Mouse (Mus musculus) ES-E14 (cell line): ENCODE measurements around the gene Nalcn. TPM values are rescaled to one million over a fixed set of nuclear protein-coding genes. Genes with fewer than 3 reads are reported as not detected.
A peak's percentile ranks its signal among the peaks of the same experiment; 100 is the strongest.

ENCODE experiments used
- DNase-seq: peaks from one replicate; pipeline ENCODE4 v3.0.0-alpha.2; 2013; ENCODE audit warnings: low read depth, low spot score
- H3K27ac ChIP-seq: 2 replicates; pipeline ENCODE4 v1.5.1; 2012; ENCODE audit warnings: low read depth, mild to moderate bottlenecking, low read length, moderate library complexity, mixed read lengths; ENCODE audit not compliant: poor library complexity, insufficient read depth, severe bottlenecking
- H3K36me3 ChIP-seq: 2 replicates; pipeline ENCODE4 v1.6.1; 2012; ENCODE audit warnings: mild to moderate bottlenecking, low read length, moderate library complexity, mixed read lengths; ENCODE audit not compliant: control insufficient read depth, poor library complexity, insufficient read depth, severe bottlenecking
- H3K4me1 ChIP-seq, 2 experiments: fragments of 150-350 bp in 1 of 2; sonication (generic) in 1 of 2; 2 replicates each; pipeline ENCODE4 v1.6.1; 2012; ENCODE audit warnings: low read length in 2 of 2, mild to moderate bottlenecking in 1 of 2, mixed read lengths in 1 of 2; ENCODE audit not compliant: control insufficient read depth in 2 of 2, insufficient read depth in 2 of 2, poor library complexity in 1 of 2
- H3K4me3 ChIP-seq, 2 experiments: fragments of 150-350 bp in 1 of 2; sonication (generic) in 1 of 2; 2 replicates each; pipeline ENCODE4 v1.5.1; 2012; ENCODE audit warnings: low read length in 2 of 2, low read depth in 1 of 2, mild to moderate bottlenecking in 1 of 2, mixed read lengths in 1 of 2; ENCODE audit not compliant: insufficient read depth in 1 of 2, poor library complexity in 1 of 2, severe bottlenecking in 1 of 2
- H3K9ac ChIP-seq: 2 replicates; pipeline ENCODE4 v1.6.1; 2012; ENCODE audit warnings: low read depth, mild to moderate bottlenecking, low read length, mixed read lengths; ENCODE audit not compliant: poor library complexity, insufficient read depth, severe bottlenecking
- H3K9me3 ChIP-seq: fragments of 150-350 bp; sonication (generic); 2 replicates; pipeline ENCODE4 v1.6.1; 2012; ENCODE audit warnings: low read depth, mild to moderate bottlenecking, low read length; ENCODE audit not compliant: control insufficient read depth, insufficient read depth
- CHD2 ChIP-seq: IDR thresholded peaks from 2 replicates; pipeline ENCODE4 v1.6.1; 2014; ENCODE audit warnings: mild to moderate bottlenecking, low read depth, low read length, inconsistent platforms
- HCFC1 ChIP-seq: IDR thresholded peaks from 2 replicates; pipeline ENCODE4 v1.6.1; 2012; ENCODE audit warnings: low read length, inconsistent platforms, borderline replicate concordance; ENCODE audit not compliant: insufficient read depth
- MAFK ChIP-seq: IDR thresholded peaks from 2 replicates; pipeline ENCODE4 v1.6.1; 2014; ENCODE audit warnings: mild to moderate bottlenecking, low read depth, low read length, inconsistent platforms; ENCODE audit not compliant: insufficient read depth
- ZC3H11A ChIP-seq: IDR thresholded peaks from 2 replicates; pipeline ENCODE4 v1.6.1; 2012; ENCODE audit warnings: low read depth, mild to moderate bottlenecking, inconsistent platforms, low read length, borderline replicate concordance
- ZNF384 ChIP-seq: IDR thresholded peaks from 2 replicates; pipeline ENCODE4 v1.6.1; 2012; ENCODE audit warnings: low read depth, low read length, inconsistent platforms
- in situ Hi-C, 2 experiments: fragments of 600-800 bp; cut with MboI; formaldehyde crosslinking; loops; one replicate each; pipeline ENCODE4 v1.15.1; 2025; ENCODE audit warnings: low sequenced_read_pairs in 2 of 2, inconsistent platforms in 1 of 2; ENCODE audit not compliant: unreplicated experiment in 2 of 2
- total RNA-seq: library from RNA; depleted of rRNA; stranded (reverse); fragments of 300-350 nt; gene quantifications from 2 replicates; pipeline ENCODE4 v1.2.3, GENCODE M21; 2012

Gene Nalcn
- total RNA-seq, 1 experiment: 0.54 TPM

- no peak overlapping the region for H3K9ac ChIP-seq
- H3K27ac ChIP-seq: no peak overlapping the region
- H3K4me3 ChIP-seq: no peak overlapping the region
- no peak for DNase-seq
- H3K4me1 ChIP-seq: no peaks in the 10 kb centered on the region
- no peaks in the 10 kb centered on the region for H3K36me3 ChIP-seq
- TF ChIP-seq HCFC1 (no peak), CHD2 (no peak), MAFK (no peak), ZC3H11A (no peak), ZNF384 (no peak)
- in situ Hi-C loops: no loop called here
- H3K9me3 ChIP-seq: no peaks in the 10 kb centered on the region
Observed at GRCm38 (mm10) chr14:123531271-123531670, 95.7 kb downstream of the Nalcn start.

GRCm38 (mm10) chr14:123529143-123529542, 97.8 kb downstream of the Nalcn start:
- H3K27ac ChIP-seq: no peak overlapping the region
- H3K9me3 ChIP-seq: no peaks in the 10 kb centered on the region
- no peaks in the 10 kb centered on the region for H3K36me3 ChIP-seq
- no peak overlapping the region for H3K9ac ChIP-seq
- TF ChIP-seq ZNF384 (no peak), MAFK (no peak), CHD2 (no peak), ZC3H11A (no peak), HCFC1 (no peak)
- no peak overlapping the region for H3K4me3 ChIP-seq
- in situ Hi-C loops: no loop called here
- H3K4me1 ChIP-seq: no peaks in the 10 kb centered on the region
- no peak for DNase-seq

- peak; percentile 16 for DNase-seq
- Histone ChIP-seq H3K4me3 (no peak overlapping the region), H3K4me1 (0 out of 4 replicates have a peak, but pooled peaks cover 0 to under 1% of the 10 kb centered on the region in 2 experiments), H3K9me3 (no peaks in the 10 kb centered on the region), H3K9ac (no peak overlapping the region), H3K27ac (no peak overlapping the region), H3K36me3 (no peaks in the 10 kb centered on the region)
- in situ Hi-C loops: no loop called here
- TF ChIP-seq ZC3H11A: no peak
- TF ChIP-seq CHD2: no peak
Observed at GRCm38 (mm10) chr14:123513376-123514141, 113.4 kb downstream of the Nalcn start.

- no peaks in the 10 kb centered on the region for H3K36me3 ChIP-seq
- H3K9ac ChIP-seq: no peak overlapping the region
- H3K27ac ChIP-seq: no peak overlapping the region
- H3K4me1 ChIP-seq: no peaks in the 10 kb centered on the region
- TF ChIP-seq ZC3H11A (no peak), HCFC1 (no peak), CHD2 (no peak), ZNF384 (no peak), MAFK (no peak)
- H3K9me3 ChIP-seq: no peaks in the 10 kb centered on the region
- in situ Hi-C loops: no loop called here
- no peak for DNase-seq
- no peak overlapping the region for H3K4me3 ChIP-seq
Observed at GRCm38 (mm10) chr14:123512923-123513322, 114.0 kb downstream of the Nalcn start.

GRCm38 (mm10) chr14:123495544-123495943, 131.4 kb downstream of the Nalcn start:
- no peaks in the 10 kb centered on the region for H3K4me1 ChIP-seq
- no peak overlapping the region for H3K27ac ChIP-seq
- TF ChIP-seq ZC3H11A: no peak
- TF ChIP-seq HCFC1: no peak
- no peak for TF ChIP-seq ZNF384
- no peak for TF ChIP-seq MAFK
- TF ChIP-seq CHD2: no peak
- no peaks in the 10 kb centered on the region for H3K9me3 ChIP-seq
- no peak overlapping the region for H3K4me3 ChIP-seq
- in situ Hi-C loops: no loop called here
- no peak overlapping the region for H3K9ac ChIP-seq
- no peaks in the 10 kb centered on the region for H3K36me3 ChIP-seq
- DNase-seq: no peak
